Mouse (Mus musculus) layer of hippocampus, adult 11-12 months (tissue): ENCODE data around the gene Pex5l.

Experiments used
- DNase-seq: peaks from one replicate; pipeline ENCODE4 v3.0.0; 2022; ENCODE audit warnings: low spot score

Pex5l gene

DNA sequence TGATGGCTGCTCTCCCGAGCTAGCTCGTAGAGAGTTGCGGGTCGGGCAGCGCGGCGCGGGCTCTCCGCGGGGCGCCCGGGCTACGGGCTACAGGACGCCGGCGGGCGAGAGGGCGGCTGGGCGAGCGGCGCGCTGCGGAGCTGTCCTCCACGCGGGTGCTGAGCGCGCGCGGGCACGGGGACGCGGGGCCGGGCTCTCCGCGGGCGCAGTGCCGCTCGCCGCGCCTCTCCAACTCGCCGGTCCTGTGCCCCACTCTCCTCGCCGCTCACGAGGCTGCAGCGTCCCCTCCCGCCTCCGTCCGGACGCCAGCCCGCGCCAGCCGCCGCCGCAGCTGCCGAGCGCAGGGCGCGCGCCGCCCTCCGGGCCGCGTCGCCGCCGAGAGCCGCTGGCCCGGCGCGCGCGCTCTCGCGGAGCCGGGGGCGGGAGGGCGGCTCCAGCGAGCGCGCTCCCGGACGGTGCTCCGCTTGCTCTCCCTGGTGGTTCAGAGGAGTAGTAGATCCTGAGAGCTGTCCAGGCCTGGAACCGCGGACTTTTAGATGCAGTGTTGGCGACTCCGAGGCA, at the start of gene Pex5l:
Pex5l (minus strand) TSS at position 347 of the 561 bp plus-strand sequence.
- peak; percentile 75 for DNase-seq

DNA sequence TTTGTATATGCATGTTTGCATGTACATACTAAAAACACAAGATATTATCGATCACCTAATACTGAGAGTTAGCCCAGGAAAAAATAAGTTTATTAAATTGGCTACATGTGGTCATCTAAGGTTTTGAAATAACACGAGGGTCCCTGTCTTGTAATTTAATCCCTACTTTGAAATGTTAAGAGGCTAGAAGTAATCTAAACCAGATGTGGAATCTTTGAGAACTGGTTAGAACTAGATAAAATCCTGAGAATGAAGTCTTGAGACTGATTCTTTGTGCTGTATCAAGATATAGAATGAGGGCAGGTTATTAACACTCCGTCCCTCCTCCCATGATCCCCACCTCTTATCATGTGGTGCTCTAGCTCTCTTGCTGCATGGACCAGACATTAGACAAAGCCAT, 22.1 kb upstream of the Pex5l start:
- DNase-seq = no peak

DNA sequence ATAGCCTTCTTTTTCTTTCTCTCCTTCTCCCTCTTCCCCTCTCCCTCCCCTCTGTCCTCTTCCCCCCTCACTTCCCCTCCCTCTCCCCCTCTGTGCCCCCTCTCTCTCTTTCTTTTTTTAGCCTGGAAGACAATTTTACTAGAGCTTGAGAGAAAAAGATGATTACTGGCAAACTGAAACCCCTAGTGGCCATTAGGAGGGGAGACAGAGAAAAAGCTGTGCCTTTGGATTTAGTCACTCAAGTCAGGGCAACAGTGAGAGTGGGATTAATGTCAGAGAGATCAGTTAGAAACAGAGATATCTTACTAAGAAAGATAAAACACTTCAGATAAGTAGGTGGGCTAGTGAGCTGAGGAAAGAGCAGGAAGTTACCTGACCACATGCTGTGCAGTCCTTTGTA, 20.8 kb upstream of the Pex5l start:
- no peak for DNase-seq

DNA sequence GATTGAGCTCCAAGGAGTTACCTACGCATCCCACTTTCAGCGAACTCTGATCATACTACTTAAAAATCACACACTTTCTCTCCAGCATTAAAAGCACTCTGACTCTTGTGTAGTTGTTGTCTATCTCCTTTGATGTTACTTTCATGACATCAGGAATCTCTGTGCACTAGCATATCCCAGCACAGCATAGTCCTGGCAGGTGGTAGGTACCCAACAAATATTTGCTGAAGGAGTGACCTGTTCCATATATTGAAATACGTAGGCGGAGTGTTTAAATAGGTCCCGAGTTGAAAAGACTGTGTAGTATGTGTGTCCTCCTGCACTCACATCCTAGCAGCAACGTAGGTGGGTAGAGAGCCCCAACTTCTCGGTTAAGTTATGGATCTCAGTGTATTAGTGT, 545 bp upstream of the Pex5l start:
- no peak for DNase-seq

DNA sequence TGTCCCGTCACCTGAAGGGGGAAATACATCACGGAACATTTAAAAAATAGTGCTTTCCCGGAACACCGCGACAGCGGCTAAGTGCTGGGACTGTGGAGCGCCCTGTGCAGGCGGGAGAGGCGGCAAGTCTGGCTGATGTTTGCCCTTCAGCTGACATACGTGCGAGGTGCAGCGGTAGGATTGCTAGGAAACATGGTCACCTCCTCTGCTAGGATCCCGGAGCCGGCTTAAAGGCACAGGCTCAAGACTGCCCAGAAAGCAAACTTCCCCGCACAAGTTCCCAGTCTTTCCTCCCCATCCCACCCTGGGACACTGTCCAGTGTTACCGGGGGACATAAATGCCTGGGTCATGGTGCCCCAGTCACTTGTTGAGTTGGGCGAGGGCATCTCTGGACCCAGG, 649 bp downstream of the Pex5l start:
- DNase-seq = peak; percentile 21

DNA sequence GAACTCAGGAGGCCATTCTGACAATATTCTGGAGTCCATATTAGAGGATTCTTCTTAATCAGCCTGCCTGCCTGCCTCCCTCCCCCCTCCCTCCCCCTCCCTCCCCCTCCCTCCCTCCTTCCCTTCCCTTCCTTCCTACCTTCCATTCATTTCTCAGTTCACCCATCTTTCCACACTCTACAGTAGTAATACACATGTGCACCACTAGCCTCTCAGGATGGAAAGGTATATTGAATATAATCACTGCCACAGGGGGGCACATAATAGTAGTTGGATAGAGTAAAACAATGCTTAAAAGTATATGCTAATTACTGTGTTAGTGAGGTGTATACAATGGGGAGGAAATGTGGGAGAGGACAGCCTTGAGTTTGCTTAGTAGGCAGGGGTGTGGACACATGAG, 13.1 kb downstream of the Pex5l start:
- no peak for DNase-seq

DNA sequence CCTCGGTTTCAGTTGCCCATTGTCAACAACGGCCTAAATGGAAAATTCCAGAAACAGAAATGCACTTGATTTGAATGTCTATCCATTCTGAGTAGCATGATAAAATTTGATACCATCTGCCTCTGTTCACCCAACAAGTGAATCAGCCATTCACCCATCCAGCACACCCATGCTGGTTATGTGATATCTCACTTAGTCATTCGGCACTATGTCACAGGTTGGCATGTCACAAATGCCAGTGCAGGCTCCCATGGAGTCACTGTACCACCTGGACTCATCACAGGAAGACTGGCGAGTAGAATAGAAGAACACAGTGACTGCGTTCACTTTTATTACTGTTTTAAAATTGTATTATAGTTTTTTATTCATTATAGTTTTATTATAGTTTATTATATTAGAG, 18.3 kb downstream of the Pex5l start:
- DNase-seq = peak; percentile 21

DNA sequence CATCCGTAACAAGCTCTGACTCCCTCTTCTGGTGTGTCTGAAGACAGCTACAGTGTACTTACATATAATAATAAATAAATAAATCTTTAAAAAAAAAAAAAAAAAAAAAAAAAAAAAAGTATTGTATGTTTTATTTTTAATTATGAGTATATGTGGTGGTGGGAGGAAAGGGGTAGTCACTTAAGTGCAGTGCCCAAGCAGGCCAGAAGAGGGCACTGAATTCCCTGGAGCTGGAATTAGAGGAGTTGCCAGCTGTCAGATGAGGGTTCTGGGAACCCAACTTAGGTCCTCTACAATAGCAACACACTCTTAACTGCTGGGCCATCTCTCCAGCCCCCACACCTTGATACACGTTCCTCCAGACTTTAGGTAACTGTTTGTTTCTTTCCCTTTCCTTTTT, 37.3 kb downstream of the Pex5l start:
- no peak for DNase-seq

DNA sequence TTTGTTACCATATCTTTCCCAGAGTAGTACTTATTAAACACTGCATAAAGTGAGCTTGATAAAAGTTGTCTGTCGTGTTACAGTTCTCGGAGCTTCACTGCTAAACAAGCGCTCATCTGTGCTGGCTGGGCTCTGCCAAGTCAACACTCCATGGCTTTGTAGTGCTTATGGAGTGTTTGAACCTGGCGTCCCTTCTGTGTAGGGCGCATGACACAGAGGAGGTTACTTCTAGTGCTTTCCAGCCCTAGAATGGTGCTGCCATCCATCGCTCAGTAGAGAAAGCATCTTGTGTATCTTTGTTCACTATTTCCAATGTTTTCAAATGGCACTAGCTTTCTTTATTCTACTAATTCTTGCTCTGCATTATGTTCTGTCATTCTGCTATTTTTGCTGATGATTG, 39.5 kb downstream of the Pex5l start:
- DNase-seq = no peak

DNA sequence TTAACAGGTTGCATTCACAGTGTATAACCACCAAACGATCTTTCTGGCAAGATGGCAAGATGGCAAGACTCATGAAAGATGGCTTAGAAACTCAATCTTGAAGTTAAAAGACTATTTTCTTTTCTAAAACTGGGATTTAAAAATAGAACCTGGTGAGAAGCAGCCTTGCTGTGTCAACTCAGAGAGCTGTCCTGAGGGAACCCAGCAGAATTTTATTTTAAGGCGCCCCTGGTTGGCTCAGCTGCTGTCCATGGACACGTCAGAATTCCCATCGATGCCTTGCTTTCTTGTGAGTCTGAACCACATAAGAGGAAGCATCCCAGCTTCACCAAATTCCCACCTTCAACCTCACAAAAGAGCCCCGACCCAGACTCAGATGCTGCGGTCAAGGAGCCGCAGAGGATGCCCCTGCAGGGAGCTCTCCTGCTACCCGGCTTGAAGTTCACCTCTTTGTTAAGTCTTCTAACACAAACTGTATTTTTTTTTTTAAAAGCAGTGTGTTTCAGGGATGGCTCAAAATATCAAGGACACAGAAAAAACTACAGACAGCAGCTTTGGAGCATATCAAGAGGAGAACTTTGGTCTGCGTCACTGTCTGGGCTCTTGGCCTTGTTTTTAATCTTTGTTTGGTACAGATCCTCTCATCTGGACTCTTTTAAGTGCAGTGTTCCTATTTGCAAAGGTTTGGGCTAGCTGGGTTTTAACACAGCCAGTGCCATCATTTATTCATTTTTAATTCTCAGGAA, 44.3 kb downstream of the Pex5l start:
- no peak for DNase-seq

DNA sequence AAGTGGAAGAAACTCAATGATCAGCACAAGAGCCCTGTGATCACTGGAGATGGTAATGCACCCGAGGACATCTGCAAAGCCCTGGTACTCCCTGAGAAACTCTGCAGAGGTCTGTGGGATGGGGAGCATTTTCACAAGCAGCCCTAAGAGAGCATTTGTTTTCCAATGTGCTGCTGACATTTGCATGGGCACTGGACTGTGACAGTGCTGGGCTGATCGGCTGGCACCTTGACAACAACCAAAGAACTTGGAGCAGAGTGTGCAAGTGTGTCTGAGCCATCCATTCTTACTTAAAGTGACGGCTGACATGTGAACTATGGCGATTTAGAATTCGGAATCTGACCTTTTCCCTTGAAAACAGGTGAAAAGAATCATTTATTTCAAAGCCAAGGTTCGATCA, 49.4 kb downstream of the Pex5l start:
- no peak for DNase-seq

DNA sequence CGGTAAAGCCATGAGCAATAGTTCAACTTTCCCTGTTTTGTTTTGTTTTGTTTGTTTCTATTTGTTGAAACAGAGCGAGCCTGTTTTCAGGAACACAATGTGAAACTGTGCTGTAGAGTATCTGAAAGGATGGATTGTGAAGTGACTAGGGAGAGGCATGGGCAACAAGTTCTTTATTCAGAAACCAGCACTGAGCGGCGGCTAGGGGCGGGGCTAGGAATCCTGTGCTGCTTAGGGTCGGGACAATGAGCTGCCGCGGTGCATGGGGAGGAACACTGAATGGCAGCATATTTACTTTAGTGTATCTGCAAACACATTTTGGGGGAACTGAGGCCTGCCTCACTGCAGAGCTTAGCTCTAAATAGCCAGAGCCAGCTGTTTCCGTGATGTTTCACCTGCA, 53.0 kb downstream of the Pex5l start:
- DNase-seq = peak; percentile 58

DNA sequence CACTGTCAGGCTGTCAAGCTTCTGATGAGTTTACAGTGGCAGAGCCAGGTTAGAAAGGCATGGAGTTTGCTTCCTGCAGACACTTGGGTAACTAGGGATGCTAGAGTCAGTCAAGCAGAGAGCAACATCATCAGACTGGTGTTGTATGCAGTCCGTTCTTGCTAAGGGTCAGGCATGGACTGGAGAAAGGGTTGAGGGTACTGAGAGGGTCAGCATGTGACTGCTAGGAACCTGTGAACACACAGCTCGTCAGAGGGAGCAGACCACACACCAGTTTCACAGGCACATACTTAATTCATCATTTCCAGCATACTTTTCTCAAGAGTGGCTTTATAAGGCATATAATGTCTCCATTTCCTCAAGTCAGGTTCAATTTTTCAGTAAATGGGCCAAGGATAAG, 53.6 kb downstream of the Pex5l start:
- no peak for DNase-seq

DNA sequence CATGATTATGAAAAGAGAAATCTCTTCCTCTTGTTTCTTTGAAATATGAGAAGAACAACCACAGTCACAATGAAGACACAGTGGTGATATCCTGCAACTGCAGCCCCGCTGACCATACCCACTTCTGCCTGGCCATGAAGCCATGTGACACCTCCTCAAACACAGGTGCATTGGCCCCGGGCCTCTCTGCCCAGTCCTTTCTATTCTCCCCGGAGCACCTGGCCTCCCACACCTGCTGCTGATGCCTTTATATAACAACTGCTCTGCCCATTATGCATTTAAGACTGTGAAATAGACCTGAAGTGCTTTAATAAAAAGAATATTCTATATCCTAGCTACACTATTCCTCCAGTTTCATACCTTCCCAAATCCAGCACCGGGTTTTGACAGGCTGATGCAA, 54.8 kb downstream of the Pex5l start:
- DNase-seq = no peak

DNA sequence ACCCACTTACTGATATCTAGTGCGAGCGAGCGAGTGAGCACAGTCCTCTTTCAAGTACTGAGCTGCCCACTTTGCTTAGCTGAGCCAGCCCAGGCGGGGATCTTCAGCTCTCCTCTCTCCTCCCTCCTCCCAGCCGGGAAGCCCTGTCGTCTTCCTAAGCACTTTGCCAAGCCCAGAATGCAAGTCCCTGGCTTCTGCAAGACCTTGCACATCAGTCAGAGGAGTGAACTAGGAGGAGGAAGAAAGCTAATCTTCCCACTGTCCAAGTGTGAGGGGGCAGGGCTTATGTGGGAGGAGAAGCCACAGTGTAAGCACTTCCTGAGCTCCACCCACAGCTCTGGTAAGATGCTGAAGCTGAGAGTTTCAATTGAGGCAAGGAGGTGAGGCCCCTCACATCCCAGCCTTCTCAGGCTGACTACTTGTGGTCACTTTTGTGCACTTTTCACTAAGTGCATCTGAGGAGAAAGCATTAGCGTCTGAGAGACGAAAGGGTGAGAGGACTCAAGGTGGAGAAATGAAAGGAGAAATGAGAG, 60.2 kb downstream of the Pex5l start:
- no peak for DNase-seq

DNA sequence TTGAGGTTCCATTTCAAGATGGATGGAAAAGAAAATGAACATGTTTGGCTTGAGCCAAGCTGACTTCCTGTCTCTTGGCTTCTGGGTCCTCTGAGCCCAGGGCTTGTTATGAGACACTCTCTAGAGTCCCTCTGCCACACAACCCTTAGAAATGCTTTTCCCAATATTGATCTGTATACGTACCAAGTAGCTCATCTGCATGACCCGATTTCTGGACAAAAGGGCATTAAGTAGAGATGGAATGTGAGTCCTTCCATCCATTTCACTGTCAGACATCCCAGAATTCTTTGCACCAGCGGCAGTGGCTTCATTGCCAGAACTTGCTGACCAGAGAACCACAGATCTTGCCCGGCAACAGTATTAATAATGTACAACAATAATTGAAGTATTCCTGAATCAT, 61.3 kb downstream of the Pex5l start:
- DNase-seq = no peak

DNA sequence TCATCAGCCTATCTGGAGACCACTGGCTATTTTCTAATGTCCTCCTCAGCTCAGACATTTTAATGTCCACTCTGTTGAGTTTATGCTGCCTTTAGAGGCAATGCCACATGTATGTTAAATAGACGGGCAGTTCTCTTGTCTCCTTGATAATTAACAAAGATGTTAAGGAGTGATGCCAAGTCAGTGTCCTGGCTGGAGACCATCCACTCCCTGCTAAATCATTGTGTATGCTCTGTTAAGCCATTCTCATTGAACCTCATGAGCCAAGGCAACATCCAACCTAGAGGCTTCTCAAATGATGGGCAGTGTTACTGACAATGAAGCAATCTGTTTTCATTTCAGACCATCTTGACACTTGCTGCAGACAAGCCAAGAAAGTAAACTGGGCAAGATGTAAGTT, 63.4 kb downstream of the Pex5l start:
- no peak for DNase-seq

DNA sequence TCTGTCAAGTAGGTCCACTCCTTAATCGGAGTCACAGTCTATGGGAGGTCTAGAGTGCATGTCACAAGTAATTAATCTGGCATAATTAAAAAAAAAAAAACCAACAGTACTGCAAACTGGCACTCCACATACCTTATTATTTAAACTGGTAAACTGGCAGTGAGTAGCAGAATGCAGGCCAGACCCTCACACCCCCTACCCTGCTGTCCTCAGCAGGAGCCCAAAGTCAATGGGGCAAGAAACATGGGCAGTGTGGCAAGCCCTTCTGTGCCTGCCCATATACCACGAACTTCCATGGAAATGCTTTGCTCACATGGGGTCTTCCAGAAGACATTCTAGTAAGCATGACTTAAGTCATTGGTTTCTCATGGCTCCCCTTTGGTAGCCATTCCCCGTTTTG, 63.9 kb downstream of the Pex5l start:
- DNase-seq = no peak

DNA sequence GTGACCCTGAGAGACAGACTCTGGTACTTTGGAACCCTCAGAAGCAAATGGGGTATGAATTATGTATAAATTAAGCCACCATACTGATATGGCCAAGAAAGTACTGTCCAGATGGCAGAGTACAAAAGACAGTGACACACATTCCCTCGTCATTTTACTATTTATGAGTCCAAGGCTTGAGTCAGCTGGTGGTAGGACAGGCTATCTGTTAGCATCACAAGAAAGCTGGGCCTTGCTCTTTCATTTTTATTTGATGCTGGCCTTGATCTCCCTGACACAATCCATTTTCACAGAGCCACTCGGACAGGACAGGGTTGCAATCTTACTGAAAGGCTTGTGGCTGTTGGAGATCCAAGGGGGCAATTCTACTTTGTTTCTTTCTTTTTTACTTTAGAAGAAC, 67.4 kb downstream of the Pex5l start:
- DNase-seq = no peak

DNA sequence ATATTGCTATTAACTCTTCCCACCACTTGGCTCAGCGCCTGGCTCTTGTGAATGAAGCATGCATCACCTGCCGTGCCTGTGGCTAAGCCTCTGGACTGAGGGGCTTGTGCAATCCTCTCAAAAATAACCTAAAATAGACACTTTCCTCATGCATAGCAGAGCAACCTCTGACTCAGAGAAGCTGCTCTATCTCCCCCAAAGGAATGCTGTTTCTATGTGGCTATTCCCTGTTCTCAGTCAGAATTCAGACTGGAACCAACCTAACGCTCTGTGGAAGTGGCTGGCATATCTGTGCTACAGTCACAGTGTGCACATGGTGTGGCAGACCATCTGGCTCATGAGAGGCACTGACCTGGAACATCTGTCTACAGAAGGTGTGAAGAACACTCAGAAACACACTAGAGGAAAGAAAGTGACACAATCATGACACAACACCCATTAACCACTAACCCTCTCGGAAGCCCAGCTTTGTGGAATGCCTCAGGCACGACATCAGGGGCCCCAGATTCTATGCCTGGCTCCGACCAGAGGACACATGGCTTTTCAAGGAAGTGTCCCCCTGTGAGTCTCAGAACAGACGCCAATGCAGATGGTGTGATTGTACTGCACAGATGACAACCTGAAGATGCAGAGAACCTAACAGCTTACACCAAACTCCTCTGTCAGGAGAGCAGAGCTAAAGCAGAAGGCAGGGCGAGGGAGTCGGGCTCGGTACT, 68.6 kb downstream of the Pex5l start:
- DNase-seq = peak; percentile 32

DNA sequence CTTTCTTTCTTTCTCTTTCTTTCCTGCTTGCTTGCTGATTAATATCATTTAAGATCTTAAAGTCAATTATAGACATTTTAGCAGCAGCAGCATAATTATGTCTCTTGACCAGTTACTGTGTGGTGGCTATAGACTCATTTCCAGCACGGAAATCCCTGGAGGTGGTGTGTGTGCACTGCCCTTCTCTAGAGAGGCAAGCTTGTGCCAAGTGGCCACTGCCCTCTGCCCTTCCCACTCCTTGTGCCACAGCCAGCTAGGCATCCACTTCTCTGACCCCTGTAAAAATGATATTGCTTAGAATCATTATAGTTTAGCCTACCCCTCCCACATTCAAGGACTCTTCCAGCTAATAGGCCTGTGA, 69.2 kb downstream of the Pex5l start:
- no peak for DNase-seq

DNA sequence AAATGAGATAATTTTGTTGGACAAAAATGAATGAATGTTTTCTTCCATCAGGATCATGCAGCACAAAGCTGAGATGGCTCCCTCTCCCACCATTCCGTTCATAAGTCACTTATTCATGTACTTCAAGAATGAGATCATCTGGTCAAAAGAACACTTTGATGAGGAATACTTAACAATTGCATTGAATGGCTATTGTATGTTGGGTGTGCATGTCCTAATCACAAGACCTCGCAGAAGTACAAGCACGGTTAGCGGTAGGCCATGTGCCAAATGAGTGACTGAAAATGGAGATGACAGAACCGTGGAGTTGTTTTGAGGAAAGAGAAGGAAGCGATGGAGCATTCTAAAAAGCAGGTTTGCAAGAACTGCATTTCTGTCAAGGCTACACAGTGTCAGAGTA, 72.3 kb downstream of the Pex5l start:
- peak; percentile 56 for DNase-seq

DNA sequence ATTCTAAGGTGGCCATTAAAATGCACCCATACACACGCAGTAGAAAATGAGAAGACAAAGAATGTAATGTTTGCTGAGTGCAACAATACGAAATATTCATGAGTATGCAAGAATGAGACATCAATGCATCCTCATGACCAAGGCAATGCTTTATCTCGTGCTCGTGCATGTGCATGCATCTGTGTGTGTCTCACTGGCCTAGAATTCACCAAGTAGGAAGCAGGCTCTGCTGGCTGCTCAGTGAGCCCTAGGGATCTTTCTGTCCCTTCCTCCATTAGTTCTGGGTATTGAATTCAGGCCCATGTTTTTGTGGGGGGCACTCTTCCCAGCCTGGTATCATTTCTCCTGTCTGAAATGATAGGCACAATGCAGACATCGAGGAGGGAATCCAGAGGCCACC, 74.9 kb downstream of the Pex5l start:
- no peak for DNase-seq
